Mouse (Mus musculus) spleen, adult 2 months (tissue): Measurements from ENCODE around the gene Glrx3.

Experiments
- CTCF ChIP-seq: fragments of 200-500 bp; IDR thresholded peaks from 2 replicates; pipeline ENCODE4 v1.5.1; 2011; ENCODE audit warnings: mild to moderate bottlenecking, inconsistent platforms; ENCODE audit not compliant: insufficient read depth, insufficient read length, insufficient replicate concordance; ENCODE audit errors: extremely low read depth
- POLR2A ChIP-seq: fragments of 200-500 bp; IDR thresholded peaks from 2 replicates; pipeline ENCODE4 v1.6.1; 2011; ENCODE audit warnings: low read depth, low read length, inconsistent platforms

DNA sequence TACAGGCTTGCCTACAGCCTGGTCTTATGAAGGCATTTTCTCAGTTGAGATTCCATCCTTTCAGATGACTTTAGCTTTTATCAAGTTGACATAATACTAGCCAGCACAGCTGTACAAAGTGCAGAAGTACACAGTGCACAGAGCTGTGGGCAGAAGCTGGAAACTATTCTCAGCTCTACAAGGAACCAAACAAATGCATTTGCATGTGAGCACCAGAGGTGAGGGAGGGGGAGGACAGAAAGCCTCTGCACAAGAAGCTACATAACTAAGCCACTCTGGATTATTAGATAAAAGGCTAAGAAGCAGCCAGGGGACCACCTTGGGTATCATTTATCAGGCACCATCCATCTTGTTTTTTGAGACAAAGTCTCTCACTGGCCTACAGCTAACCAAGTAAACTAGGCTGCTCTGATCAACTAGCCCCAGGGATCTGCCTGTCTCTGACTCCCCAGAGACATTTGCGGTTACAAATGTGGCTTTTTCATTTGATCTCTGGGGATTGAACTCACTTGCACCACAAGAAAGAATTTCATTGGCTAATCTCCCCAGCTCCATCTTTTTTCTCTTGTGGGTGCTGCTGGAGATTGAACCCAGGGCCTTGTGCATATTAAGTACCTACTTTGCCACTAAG, 29.9 kb upstream of the Glrx3 start:
- TF ChIP-seq POLR2A (no peak), CTCF (no peak)
